Mouse (Mus musculus): ENCODE results near the gene Psrc1. TPM values are rescaled to one million over a fixed set of nuclear protein-coding genes. Genes with fewer than 3 reads are reported as not detected.

Gene Psrc1
- 1.2 and 1.5 TPM in 2 replicates for polyA plus RNA-seq (2012; rRNA removed)

GRCm38 (mm10) chr3:108383485-108384354 lies at the start of gene Psrc1:
Gene Psrc1 (plus strand): TSS chr3:108383839.
- no peak for DNase-seq (ENCODE audit: low read depth)

- DNase-seq (ENCODE audit: low read depth) = no peak
Measured at GRCm38 (mm10) chr3:108336878-108337277, 46.8 kb upstream of the Psrc1 start.

DNA sequence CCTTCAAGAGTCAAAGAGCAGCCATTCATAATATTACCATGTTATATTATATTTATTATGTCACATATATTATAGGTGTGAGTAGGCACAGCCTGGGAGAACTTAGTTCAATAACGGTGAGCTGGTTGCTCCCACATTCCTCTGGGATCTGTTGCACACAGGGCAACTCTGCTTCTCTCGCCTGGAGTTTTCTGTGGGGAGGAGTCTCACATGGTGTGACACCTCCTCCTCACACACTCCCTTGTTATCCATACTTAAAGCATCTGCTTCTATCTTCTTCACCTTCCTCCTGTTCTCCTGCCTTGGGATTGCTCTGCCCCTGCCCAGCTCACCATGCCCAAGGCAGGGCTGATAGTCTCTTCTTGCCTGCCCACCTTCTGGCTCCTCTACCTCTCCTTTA lies 42.6 kb upstream of the Psrc1 start:
- DNase-seq (ENCODE audit: low read depth) = no peak

GRCm38 (mm10) chr3:108342185-108342584 lies 41.5 kb upstream of the Psrc1 start:
- DNase-seq (ENCODE audit: low read depth) = no peak

- DNase-seq (ENCODE audit: low read depth) = peak; percentile 34
Measured at GRCm38 (mm10) chr3:108345855-108346254, 37.8 kb upstream of the Psrc1 start.

- DNase-seq (ENCODE audit: low read depth) = no peak
Measured at GRCm38 (mm10) chr3:108348376-108348775, 35.3 kb upstream of the Psrc1 start.

DNA sequence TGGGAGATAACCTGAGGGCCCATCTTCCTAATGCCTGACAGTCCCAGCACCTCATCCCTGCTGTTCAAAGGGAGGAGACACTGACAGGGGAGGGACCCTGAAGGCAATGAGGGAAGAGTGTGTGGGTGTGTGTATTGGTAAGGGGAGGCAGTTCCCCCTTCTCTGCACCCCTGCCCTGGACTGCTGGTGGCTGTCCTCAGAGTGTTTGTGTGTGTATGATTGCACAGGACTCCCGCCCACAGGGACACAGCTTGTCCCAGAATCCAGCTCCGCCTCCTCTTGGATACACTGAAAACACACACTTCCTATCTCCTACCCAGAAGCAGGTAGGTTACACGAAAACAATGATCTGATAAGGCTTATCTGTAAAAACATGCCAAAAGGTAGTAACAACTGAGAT lies 28.4 kb upstream of the Psrc1 start:
- DNase-seq (ENCODE audit: low read depth) = no peak

DNA sequence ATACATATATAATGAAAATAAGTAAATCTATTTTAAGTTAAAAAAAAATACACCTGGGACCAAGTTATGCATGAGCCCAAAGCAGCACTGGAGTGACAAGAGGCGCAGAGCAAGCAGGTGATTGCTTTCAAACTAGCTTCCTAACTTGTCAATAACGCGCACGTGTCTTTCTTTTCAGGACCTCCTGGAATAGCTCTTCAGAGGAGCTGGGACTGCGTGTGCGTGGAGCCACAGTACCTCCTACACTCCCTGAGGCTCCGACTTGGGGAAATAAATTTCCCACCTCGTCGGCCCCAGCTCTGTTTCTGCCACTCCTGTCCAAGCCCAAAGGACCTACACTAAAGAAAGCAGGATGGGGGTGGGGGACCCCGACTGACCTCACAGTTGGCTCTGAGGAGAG lies 26.6 kb upstream of the Psrc1 start:
- DNase-seq (ENCODE audit: low read depth) = no peak

DNA sequence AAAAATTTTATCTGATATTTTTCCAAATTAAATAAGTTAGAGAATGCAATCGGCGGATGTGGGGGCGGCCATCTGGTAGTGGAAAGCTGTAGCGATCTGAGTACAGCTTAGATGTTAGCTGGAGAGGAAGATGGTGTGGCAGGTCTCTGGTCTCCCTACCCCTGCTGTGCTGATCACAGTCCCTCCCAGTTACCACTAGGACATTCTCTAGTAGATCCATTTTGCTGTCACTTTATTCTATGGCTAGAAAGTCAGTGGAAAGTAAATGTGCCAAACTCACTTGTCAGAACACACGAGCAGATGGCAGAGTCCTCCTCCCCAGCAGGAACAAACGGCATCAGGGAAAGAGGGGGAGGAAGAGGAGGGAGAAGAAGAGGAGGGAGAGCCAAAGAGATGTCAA lies 25.2 kb upstream of the Psrc1 start:
- no peak for DNase-seq (ENCODE audit: low read depth)

GRCm38 (mm10) chr3:108360894-108361293 lies 22.7 kb upstream of the Psrc1 start:
- no peak for DNase-seq (ENCODE audit: low read depth)

DNA sequence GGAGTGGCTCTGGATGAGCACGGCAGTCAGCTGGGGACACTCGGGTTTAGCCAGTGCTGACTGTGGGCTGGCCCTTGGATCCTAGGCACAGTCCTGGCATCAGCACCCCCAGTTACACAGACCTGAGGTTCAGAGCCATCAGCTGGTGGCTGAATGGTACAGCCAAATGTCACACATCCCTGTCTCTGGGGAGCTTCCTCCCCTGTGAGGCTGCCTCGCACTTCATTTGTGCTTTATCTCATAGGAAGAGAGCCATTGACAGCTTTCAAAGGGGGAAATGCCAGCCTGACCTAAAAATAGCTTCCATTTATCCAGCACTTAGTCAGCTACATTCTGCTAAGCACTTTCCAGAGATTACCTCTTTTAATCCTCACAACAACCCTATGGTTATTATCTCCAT lies 20.0 kb upstream of the Psrc1 start:
- DNase-seq (ENCODE audit: low read depth) = no peak

- DNase-seq (ENCODE audit: low read depth) = no peak
Measured at GRCm38 (mm10) chr3:108364270-108364995, 19.2 kb upstream of the Psrc1 start, which contains the start of gene Mybphl. Gene Mybphl (plus strand): TSS chr3:108364911.

GRCm38 (mm10) chr3:108367173-108367572 lies 16.5 kb upstream of the Psrc1 start:
- no peak for DNase-seq (ENCODE audit: low read depth)

- DNase-seq (ENCODE audit: low read depth) = no peak
Measured at GRCm38 (mm10) chr3:108367828-108368227, 15.8 kb upstream of the Psrc1 start.

GRCm38 (mm10) chr3:108368721-108369120 lies 14.9 kb upstream of the Psrc1 start:
- DNase-seq (ENCODE audit: low read depth) = no peak

DNA sequence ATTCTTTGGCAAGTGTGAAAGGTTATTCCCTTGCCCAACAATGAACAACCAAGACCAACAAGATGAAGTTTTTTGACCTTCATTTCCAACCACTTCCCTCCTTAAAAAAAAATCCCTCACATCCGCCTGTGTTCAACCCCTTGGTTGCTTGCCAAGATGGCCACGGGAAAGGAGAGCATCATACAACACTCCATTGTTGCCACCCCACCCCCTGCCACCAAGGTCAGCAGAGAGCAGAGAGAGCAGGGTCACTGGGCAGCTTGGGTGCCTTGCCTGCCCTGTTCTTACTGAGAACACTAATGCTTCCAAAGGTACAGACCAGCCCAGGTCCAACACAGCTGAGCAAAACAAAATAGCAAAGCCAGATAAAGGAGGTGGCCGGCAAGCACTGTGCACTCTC lies 11.4 kb upstream of the Psrc1 start:
- DNase-seq (ENCODE audit: low read depth) = no peak

DNA sequence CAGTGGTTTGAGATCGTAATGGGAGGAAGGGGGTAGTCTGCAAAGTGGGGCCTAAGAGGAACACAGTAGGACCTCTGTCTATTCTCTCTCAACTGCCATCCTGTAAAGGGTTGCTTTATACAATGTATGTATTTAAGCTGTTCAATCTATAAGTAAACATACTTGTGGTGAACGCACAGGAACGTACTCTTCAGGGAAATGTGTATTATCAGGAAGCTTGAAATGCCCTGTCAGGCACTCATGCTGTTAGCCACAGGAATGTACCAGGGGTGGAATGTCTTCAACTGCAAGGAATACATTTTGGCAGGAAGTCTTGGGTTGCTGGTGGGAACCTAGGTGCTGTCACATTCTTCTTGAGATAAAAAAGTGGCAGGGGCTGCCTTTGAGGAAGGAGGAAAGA lies 10.9 kb upstream of the Psrc1 start:
- DNase-seq (ENCODE audit: low read depth) = no peak

DNA sequence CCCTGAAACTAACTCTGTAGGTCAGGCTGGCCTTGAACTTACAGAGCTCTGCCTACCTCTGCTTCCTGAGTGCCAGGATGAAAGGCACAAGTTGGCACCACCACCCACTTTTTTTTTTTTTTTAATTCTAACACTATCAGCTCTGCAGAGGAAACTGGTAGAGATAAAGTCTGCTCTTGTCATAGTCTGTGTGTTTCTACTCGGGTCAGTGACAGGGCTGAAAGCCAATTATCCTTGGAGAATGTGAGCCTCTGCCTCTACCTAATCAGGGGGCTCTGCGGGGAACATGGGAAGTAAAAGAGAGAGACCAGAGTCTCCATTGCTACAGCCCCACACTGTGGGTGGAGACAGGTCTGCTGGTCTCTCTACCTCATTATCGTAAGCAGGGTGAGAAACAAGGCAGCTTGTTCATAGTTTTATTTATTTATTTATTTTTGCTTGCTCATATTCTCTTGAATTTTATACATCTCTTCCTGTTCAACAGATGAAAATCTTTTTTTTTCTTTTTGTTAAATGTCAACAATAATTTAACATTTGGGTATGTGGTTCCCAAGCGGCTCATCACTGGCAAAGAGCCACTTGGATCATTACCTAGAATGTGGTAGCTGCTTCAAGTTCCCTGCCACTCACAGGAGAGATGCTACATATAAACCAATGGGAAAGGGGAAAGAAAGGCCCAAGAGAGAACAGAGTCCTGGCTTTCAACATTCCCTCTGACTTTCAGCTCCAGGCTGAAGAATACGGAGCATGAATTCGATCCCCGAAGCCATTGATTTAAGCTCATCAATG lies 4.6 kb upstream of the Psrc1 start:
- no peak for DNase-seq (ENCODE audit: low read depth)

- DNase-seq (ENCODE audit: low read depth) = no peak
Measured at GRCm38 (mm10) chr3:108380695-108381094, 2.9 kb upstream of the Psrc1 start.

GRCm38 (mm10) chr3:108381945-108382875 lies 1.4 kb upstream of the Psrc1 start:
- DNase-seq (ENCODE audit: low read depth) = no peak

- DNase-seq (ENCODE audit: low read depth) = no peak
Measured at GRCm38 (mm10) chr3:108384425-108384824, 786 bp downstream of the Psrc1 start.

Data from gonadal fat pad, adult 2 months (tissue).